Mouse (Mus musculus): ENCODE results near the gene Tnpo3.

DNA sequence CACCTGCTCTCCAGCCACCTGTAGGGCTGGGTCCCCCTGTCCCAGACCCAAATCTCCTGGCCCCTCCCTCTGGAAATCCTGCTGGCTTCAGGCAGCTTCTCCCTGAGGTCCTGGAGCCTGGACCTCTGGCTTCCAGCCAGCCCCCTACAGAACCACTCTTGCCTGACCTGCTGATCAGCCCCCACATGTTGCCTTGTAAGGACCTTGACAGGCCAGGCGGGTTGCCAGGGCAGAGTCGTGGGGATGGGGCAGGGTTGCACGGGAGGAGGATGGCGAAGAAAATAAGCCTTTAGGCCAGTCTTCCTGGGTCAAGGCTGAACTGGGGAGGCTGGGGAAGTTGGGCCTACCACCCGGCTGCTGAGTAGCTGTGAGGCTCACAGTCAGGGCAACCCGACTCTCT, 74.4 kb downstream of the Tnpo3 start:
- TF ChIP-seq CTCF (IDR thresholded peaks at IDR 0.05; ENCODE audit: borderline replicate concordance, insufficient read depth, low read depth, low read length) (no peak), POLR2A (IDR thresholded peaks at IDR 0.05; ENCODE audit: borderline replicate concordance, insufficient read depth, low read length) (no peak)

All from cerebellum, adult 2 months (tissue).